Mouse (Mus musculus): ENCODE data around the gene Lin37. TPM values are rescaled to one million over a fixed set of nuclear protein-coding genes. Genes with fewer than 3 reads are reported as not detected.
A peak's percentile ranks its signal among the peaks of the same experiment; 100 is the strongest.

Gene Lin37
- total and polyA plus RNA-seq, 3 experiments, result 13.7 to 20.0 (median 16.0) TPM

DNA sequence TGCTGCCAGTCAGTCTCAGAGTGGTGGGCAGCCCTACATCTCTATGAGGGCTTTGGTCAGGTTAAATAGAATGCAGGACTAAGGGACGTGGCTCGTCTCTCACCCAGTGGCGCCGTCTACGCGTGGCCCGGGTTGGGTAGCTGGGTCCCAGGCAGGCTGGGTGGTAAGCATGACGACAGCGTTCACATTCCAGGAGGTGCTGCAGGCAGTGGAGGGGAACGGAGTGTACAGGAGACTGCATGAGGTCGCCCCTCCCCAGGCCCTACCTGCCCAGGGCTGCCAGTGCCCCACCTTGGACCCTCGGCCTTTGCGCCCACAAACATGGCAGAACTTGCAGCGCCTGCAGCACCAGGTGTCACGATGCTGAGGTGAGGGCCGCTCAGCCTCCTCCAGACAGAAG, 21.9 kb upstream of the Lin37 start:
- no peak overlapping the region for H3K27ac ChIP-seq
- H3K27me3 ChIP-seq (ENCODE audit: control insufficient read depth, insufficient read depth, low read length), result no peaks in the 10 kb centered on the region
- intact Hi-C loops (cut with DNase I), result no loop called here
- no peaks in the 10 kb centered on the region; the same call in 1 of the 2 replicates for H3K79me2 ChIP-seq (replicated peaks; ENCODE audit: control insufficient read depth, insufficient read depth, low read length)
- TF ChIP-seq CTCF (IDR thresholded peaks at IDR 0.05), result no peak
- no peak for TF ChIP-seq POLR2A (IDR thresholded peaks at IDR 0.05; ENCODE audit: insufficient read depth, low read depth, low read length)
- no peak for TF ChIP-seq EP300 (IDR thresholded peaks at IDR 0.05; ENCODE audit: insufficient read depth, low read depth, low read length)
- no peaks in the 10 kb centered on the region for H3K36me3 ChIP-seq (ENCODE audit: control insufficient read depth, insufficient read depth, low read length)
- DNase-seq, result no peak
- WGBS, result 94% methylated on average over 16 of the region's 16 CpGs
- H3K9ac ChIP-seq (ENCODE audit: low read depth, low read length), result no peak overlapping the region
- no peaks in the 10 kb centered on the region for H3K4me1 ChIP-seq (ENCODE audit: control insufficient read depth, insufficient read depth, low read length)
- no peak overlapping the region for H3K4me3 ChIP-seq

DNA sequence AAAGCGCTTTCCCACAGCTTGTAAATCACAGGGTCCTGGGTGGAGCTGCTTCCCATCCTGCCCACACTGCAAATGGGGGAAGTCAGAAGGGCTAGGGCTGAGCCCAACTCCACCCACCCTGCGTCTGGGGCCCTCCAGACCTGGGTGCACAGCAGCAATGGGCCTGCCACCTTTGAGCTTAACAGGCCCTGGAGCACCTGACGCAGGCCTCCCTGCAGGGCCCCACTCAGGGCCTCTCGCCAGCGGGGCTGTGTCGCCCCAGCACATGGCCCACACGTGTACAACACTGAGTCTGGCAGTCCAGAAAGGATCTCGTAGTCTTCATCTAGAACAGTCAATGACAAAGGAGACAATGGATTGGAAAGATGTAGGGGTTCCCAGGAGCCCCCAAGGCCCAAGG, 20.3 kb upstream of the Lin37 start:
- H3K4me3 ChIP-seq, result no peak overlapping the region

DNA sequence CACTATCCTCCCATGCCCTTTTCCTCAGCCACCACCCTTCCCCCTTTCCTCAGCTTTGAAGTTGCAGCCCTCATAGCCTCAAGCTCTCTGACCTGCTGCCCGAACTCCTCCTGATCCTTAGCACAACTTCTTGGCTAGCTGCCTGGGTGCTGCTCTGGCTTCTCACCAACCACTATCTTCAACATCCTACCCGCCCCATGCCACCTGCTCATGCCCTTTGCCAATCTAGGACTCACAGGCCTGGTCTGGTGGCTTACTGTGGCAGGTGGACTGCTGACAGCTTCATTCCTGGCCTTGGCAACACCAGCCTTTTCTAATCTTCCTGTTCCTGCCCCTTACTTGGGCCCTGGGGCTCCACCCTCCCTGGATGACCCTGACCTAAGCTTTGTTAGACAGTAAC, 13.3 kb upstream of the Lin37 start:
- Histone ChIP-seq H3K4me3 (no peak overlapping the region), H3K79me2 (replicated peaks; ENCODE audit: control insufficient read depth, insufficient read depth, low read length) (no peaks in the 10 kb centered on the region), H3K27me3 (ENCODE audit: control insufficient read depth, insufficient read depth, low read length) (no peaks in the 10 kb centered on the region), H3K36me3 (ENCODE audit: control insufficient read depth, insufficient read depth, low read length) (no peaks in the 10 kb centered on the region), H3K9ac (ENCODE audit: low read depth, low read length) (no peak overlapping the region), H3K4me1 (ENCODE audit: control insufficient read depth, insufficient read depth, low read length) (no peaks in the 10 kb centered on the region), H3K27ac (peak overlapping the region; percentile 15; the same call in 1 of the 2 replicates)
- WGBS, result 43% methylated on average over 2 of the region's 2 CpGs
- no peak for TF ChIP-seq POLR2A (IDR thresholded peaks at IDR 0.05; ENCODE audit: insufficient read depth, low read depth, low read length)
- peak; percentile 58; the same call in 1 of the 2 replicates for TF ChIP-seq EP300 (IDR thresholded peaks at IDR 0.05; ENCODE audit: insufficient read depth, low read depth, low read length)
- intact Hi-C loops (cut with DNase I), result no loop called here
- DNase-seq, result peak in 1 of 2 experiments; percentile 70

More for the DNA sequence above, 20.3 kb upstream of the Lin37 start:
- Histone ChIP-seq H3K27me3 (ENCODE audit: control insufficient read depth, insufficient read depth, low read length) (no peaks in the 10 kb centered on the region), H3K36me3 (ENCODE audit: control insufficient read depth, insufficient read depth, low read length) (no peaks in the 10 kb centered on the region), H3K79me2 (replicated peaks; ENCODE audit: control insufficient read depth, insufficient read depth, low read length) (no peaks in the 10 kb centered on the region; the same call in 1 of the 2 replicates), H3K27ac (no peak overlapping the region), H3K4me1 (ENCODE audit: control insufficient read depth, insufficient read depth, low read length) (no peaks in the 10 kb centered on the region), H3K9ac (ENCODE audit: low read depth, low read length) (no peak overlapping the region)
- no peak for TF ChIP-seq CTCF (IDR thresholded peaks at IDR 0.05)
- no peak for TF ChIP-seq EP300 (IDR thresholded peaks at IDR 0.05; ENCODE audit: insufficient read depth, low read depth, low read length)
- TF ChIP-seq POLR2A (IDR thresholded peaks at IDR 0.05; ENCODE audit: insufficient read depth, low read depth, low read length), result no peak
- DNase-seq, result no peak
- intact Hi-C loops (cut with DNase I), result no loop called here
- WGBS, result 94% methylated on average over 8 of the region's 8 CpGs

GRCm38 (mm10) chr7:30572389-30572788, 12.8 kb upstream of the Lin37 start:
- H3K27ac ChIP-seq, result no peak overlapping the region
- no peak for TF ChIP-seq CTCF (IDR thresholded peaks at IDR 0.05)
- no peak for TF ChIP-seq POLR2A (IDR thresholded peaks at IDR 0.05; ENCODE audit: insufficient read depth, low read depth, low read length)
- no peak for TF ChIP-seq EP300 (IDR thresholded peaks at IDR 0.05; ENCODE audit: insufficient read depth, low read depth, low read length)
- no peak for DNase-seq
- no peaks in the 10 kb centered on the region for H3K4me1 ChIP-seq (ENCODE audit: control insufficient read depth, insufficient read depth, low read length)
- H3K9ac ChIP-seq (ENCODE audit: low read depth, low read length), result no peak overlapping the region
- WGBS, result 79% methylated on average over 5 of the region's 5 CpGs
- H3K79me2 ChIP-seq (replicated peaks; ENCODE audit: control insufficient read depth, insufficient read depth, low read length), result no peaks in the 10 kb centered on the region
- no peaks in the 10 kb centered on the region for H3K27me3 ChIP-seq (ENCODE audit: control insufficient read depth, insufficient read depth, low read length)
- H3K36me3 ChIP-seq (ENCODE audit: control insufficient read depth, insufficient read depth, low read length), result no peaks in the 10 kb centered on the region
- intact Hi-C loops (cut with DNase I), result no loop called here
- no peak overlapping the region for H3K4me3 ChIP-seq

- H3K79me2 ChIP-seq (replicated peaks; ENCODE audit: control insufficient read depth, insufficient read depth, low read length), result no peaks in the 10 kb centered on the region
- intact Hi-C loops (cut with DNase I), result no loop called here
- WGBS, result 92% methylated on average over 11 of the region's 11 CpGs
- peaks cover 2% of the 10 kb centered on the region; the same call in 1 of the 2 replicates for H3K4me1 ChIP-seq (ENCODE audit: control insufficient read depth, insufficient read depth, low read length)
- DNase-seq, result no peak
- no peak overlapping the region for H3K27ac ChIP-seq
- no peaks in the 10 kb centered on the region for H3K27me3 ChIP-seq (ENCODE audit: control insufficient read depth, insufficient read depth, low read length)
- TF ChIP-seq CTCF (IDR thresholded peaks at IDR 0.05), result no peak
- TF ChIP-seq EP300 (IDR thresholded peaks at IDR 0.05; ENCODE audit: insufficient read depth, low read depth, low read length), result no peak
- TF ChIP-seq POLR2A (IDR thresholded peaks at IDR 0.05; ENCODE audit: insufficient read depth, low read depth, low read length), result no peak
- H3K4me3 ChIP-seq, result no peak overlapping the region
- H3K9ac ChIP-seq (ENCODE audit: low read depth, low read length), result no peak overlapping the region
- H3K36me3 ChIP-seq (ENCODE audit: control insufficient read depth, insufficient read depth, low read length), result no peaks in the 10 kb centered on the region
Measured at GRCm38 (mm10) chr7:30567555-30567954, 7.9 kb upstream of the Lin37 start.

DNA sequence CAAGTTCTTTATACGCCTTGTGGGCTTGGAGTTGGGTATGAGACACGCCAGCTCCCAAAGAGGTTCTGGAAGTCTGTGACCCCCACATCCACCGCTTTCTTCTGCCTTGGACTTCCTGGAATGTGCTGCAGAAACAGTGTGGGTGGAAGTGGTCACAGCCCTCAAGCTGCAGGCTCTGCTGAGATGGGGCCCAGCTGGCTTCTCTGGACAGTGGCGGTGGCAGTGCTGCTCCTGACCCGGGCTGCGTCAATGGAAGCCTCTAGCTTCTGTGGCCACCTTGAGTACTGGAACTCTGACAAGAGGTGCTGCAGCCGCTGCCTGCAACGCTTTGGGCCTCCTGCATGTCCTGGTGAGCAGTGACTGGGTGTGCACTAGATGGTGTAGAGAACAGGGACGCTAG, 6.4 kb upstream of the Lin37 start:
- Histone ChIP-seq H3K9ac (ENCODE audit: low read depth, low read length) (no peak overlapping the region), H3K27me3 (ENCODE audit: control insufficient read depth, insufficient read depth, low read length) (no peaks in the 10 kb centered on the region), H3K79me2 (replicated peaks; ENCODE audit: control insufficient read depth, insufficient read depth, low read length) (no peaks in the 10 kb centered on the region), H3K36me3 (ENCODE audit: control insufficient read depth, insufficient read depth, low read length) (no peaks in the 10 kb centered on the region), H3K27ac (no peak overlapping the region), H3K4me3 (no peak overlapping the region), H3K4me1 (ENCODE audit: control insufficient read depth, insufficient read depth, low read length) (peaks cover 2% of the 10 kb centered on the region; the same call in 1 of the 2 replicates)
- TF ChIP-seq POLR2A (IDR thresholded peaks at IDR 0.05; ENCODE audit: insufficient read depth, low read depth, low read length), result no peak
- TF ChIP-seq CTCF (IDR thresholded peaks at IDR 0.05), result no peak
- no peak for TF ChIP-seq EP300 (IDR thresholded peaks at IDR 0.05; ENCODE audit: insufficient read depth, low read depth, low read length)
- 74% methylated on average over 9 of the region's 9 CpGs for WGBS
- no peak for DNase-seq
- intact Hi-C loops (cut with DNase I), result no loop called here
